Mouse (Mus musculus): ENCODE data around the gene Stxbp5.

DNA sequence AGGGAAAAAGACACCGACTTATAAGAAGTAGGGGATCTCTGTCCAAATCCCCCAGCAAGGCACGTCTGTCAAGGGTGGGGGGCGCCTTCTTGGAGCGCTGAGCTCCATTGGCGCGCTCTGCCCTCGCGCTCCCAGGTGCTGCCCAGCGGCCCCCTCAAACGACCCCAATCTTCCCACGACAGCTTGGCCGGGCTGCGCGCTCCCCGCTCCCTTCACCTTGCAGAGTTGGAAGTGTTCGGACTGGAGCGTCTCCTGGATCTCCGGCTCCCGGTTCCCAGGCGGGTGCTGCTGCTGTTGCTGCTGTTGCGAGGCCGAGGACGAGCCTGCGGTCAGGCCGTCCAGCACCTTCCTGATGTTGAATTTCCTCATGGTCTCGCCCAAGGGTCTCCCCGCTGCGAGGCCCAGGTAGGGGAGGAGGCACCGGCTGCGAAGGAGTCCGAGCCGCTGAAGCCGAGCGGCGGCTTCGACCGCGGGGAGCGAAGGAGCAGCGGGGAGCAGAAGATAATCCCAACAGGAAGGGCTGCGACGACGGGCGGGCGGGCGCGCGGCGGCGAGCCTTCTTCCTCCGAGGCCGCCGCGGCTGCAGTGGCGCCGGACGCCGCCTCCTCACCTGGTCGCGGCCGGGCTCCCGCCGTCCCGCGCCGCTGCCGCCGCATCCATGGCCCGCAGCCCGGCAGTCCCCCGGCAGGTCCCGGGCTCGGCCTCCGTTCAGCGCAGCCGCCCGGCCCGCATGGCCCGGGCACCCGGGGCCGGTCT lies 386 bp downstream of the Stxbp5 start:
- TF ChIP-seq CTCF (IDR thresholded peaks at IDR 0.05; ENCODE audit: extremely low read depth, insufficient read length, insufficient replicate concordance, low read depth, low read length) = no peak
- TF ChIP-seq POLR2A (IDR thresholded peaks at IDR 0.05; ENCODE audit: low read depth, low read length) = no peak

Data from small intestine, adult 2 months (tissue).